Mouse (Mus musculus) spleen, embryonic (tissue): Measurements from ENCODE around the gene Cped1.

Source experiments
- CTCF ChIA-PET: fragments of 350-600 bp; sonication (Branson Sonifier 250); formaldehyde crosslinking; loops from one replicate; lab custom pipeline; 2022; lab: Charles Lee

Gene Cped1

DNA sequence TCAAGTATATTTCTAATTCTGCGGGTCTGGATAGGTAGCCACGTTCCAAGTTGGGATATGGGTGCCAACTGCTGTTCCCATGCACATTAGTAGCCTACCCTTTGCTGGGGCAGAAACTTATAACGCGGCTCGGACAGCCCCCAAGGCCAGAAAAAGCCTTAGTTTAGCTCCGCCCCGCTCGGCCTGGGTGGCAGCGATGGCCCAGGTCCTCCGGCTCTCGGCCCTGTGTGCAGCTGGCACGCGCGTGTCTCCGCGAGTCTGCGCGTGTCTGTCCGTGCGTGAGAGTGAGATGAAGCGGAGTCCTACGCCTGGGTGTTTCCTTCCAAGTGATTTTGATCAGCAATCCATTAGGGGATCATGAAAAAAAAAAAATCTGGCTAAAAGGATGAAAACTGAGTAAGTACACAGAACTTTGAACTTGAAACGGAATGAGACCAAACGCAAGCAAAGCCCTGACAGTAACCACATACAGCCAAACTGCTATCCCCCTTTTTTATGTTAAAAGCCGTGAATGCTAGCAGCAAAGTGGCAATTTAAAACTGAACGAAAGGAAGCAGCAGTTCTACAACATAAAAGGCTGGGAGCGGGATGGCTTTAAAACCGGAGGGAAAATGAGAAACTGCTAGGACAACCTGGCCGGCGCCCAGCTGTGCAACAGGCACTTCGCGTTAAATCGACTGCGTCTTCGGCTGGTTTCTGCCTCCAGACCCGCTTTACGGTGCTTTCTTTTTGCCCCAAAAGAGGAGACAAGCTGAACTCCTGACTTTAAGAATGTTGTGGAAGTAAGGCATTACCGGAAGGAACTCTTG, at the start of gene Cped1:
Cped1 (plus strand) TSS at position 185 of the 809 bp plus-strand sequence.
- CTCF ChIA-PET = no interaction called here

DNA sequence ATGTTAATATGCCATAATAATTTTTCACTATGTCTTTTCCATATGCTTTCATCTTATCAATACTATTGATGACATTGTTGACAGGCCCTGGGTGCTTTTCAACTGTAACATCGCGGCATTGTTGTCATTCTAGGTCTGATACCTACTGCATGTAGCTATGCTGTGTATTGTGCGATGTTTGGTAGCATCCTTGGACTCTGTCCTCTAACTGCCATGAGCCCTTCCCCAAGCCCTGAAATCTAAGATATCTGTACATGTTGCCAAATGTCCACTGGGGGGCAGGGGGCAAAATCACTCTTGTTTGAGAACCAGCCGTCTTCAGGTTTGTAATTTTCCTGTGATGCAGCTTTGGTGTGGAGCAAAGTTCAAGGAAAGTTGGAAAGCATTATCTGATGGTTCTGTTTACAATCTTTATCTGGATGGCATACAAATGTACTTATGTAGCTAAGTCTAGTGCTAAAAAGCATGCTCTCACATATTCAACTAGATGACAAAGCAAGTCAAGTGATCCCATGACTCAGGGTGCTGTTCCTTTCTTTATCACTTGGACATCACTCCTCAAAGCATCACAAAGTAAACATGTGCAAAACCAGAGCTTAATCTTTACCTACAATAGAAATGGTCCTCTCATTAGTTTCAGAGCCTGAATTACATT, 47.6 kb upstream of the Cped1 start:
- CTCF ChIA-PET = no interaction called here

DNA sequence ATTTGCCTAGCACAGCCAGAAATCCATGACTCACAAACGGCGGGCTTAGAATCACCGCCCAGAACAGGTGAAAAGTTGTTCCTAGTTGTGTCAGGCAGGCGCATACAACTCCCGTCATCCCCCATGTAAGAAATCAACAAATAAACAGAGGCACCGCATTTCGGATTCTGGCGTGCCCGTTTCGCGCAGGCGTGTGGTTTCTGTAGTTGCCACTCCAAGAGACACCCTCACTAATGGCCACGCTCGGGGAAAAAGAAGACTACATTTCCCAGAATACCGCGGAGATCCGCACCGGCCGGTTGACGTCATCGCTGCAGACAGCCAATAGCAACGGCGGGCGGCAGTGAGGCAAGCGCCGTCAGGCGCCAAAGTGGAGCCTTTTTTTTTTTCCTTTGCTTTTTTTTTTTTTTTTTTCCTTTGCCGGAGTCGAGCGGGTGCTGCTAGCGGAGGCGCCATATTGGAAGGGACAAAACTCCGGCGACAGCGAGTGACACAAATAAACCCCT, 36.4 kb upstream of the Cped1 start, which contains the start of gene Ing3:
Ing3 (plus strand) TSS at position 346 of the 506 bp plus-strand sequence.
- CTCF ChIA-PET = no interaction called here

DNA sequence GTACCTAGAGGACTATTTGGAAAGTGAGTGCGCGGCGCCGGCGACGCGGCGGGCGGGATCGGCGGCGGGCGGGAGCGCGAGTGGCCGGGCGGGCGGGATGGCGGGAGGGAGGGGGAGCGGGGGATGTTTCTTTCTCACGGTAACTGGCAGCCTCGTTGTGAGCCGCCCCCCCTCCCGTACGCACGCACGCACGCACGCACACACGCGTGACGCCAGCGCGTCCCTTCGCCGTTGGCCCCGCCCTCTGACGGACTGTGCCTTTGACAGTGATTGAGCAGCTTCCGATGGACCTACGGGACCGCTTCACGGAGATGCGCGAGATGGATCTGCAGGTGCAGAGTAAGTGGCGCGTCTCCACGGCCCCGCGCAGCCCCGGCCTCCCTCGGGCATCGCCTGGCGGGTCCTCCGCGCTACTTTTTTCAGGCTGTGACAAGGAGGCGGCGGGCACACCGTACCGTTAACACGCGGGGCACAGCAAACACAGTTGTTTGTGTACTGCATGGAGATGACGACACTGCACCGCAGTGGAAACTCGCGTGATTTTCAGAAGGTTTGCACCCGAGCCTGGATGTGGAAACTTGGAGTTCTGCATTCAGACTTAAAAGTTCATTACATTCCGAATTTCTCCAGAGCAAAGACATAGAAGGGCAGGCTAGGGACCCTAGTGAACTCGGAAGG, 35.8 kb upstream of the Cped1 start:
- CTCF ChIA-PET = interaction anchor here (0.6 kb wide), 1 partner anchor 433 kb away, joined by 7 read pairs; no protein-coding TSS in a partner anchor

DNA sequence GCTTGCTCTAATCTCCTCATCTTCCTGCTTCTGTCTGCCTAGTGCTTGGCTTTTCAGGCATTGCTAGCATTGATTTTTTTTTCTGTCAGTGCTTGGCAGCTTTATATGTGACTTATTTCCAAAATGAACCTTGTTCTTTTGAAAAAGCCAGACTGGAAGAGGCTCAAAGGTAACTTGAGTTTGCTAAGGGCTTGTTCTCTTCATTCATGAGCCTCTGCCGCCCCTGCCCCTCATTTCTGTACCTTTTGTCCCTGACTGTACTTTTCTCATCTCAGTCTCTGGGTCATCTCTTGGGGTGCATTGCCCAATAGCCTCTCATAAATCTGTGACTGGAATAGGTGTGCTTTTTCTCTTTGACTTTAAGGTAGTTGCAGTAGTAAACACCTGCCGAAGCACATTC, 35.0 kb upstream of the Cped1 start:
- CTCF ChIA-PET = no interaction called here

DNA sequence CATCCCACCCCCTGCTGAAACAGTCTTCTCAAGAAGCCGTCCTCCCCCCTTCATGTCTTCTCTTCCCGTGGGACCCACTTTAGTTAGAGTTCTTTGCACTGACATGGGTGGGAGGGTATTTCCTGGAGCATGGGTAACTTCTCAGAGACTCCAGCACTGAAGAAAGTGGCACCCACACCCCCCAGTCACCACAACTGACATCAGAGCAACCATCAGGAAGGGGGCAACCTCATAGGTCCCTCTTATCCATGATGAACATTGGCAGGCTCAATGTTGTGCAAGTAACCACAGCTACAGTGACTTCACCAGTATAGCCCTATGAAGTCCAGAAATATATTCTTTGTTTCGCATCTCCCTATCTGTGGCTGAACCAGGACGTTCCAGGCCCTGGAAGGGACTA, 30.2 kb upstream of the Cped1 start:
- CTCF ChIA-PET = no interaction called here

DNA sequence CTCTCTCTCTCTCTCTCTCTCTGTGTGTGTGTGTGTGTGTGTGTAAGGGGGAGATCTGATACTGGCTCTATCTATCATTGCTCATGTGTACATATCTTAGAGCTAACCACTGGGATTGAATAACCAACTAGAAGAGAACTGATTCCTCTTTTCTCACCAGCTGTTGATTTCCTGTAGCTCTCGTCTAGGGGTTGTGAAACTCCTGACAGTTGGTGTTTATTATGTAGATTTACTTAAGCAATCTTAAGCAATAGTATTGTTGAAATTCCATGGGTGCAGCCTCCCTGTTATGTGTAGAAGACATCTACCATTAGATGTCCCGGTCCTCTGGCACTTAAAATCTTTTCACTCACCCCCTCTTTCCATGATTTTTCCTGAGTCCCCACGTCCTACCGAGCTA, 26.8 kb upstream of the Cped1 start:
- CTCF ChIA-PET = interaction anchor here (0.7 kb wide), 1 partner anchor 131 kb away, joined by 3 read pairs; no protein-coding TSS in a partner anchor

DNA sequence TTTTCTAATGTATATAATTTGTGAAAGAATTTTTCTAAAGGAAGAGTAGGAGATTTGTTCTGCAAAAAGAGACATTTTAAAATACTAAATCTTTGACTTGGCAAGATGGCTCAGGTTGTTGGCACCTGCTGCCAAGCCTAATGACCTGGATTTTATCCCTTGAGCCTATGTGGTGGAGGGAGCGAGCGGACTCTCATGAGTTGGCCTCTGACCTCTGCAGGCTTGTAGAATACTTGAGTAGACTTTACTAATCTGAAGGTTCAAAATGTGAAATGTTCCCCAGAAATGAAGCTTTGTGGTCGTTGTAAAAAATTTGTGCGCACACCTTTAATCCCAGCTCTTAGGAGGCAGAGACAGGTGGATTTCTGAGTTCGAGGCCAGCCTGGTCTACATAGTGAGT, 25.8 kb upstream of the Cped1 start:
- CTCF ChIA-PET = no interaction called here

DNA sequence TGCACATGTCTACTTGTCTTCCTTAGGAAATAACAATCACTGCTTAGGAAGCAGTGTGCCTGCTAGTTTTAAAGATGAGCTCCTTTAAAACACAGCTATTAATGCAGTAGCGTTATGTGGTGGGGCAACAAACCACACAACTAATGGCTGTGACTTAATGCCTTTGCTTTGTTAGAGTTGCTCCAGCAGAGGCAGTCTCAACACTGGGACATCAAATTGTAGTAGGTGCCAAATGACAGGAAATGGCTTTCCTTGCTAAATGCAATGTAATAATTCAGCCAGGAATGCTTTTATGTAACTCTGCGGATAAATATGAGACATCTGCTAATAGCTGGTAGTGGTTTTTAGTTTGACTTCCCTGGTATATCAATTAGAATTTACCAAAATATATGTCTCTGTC, 8.2 kb upstream of the Cped1 start:
- CTCF ChIA-PET = interaction anchor here (0.7 to 1.4 kb wide), 2 partner anchors 21 to 26 kb away, joined by 3 to 10 read pairs; no protein-coding TSS in a partner anchor

DNA sequence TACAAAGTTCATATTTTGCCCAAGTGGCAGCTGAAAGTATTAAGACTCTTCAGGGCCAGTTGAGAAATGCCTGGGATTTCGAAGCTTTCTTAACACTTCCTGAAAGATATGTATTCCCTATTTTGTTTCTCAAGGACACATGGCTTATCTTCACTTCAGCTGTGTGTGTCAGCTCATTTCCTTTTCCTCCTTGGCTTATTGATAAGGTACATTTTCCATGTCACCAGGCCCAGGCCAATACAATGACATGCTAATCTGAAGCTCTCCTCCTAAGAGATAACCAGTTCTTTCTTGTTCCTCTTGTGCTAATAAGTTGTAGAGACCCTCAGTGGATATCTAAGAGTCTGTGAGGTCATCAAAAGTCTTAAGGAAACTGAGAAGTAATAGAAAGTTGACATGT, 4.6 kb upstream of the Cped1 start:
- CTCF ChIA-PET = no interaction called here

DNA sequence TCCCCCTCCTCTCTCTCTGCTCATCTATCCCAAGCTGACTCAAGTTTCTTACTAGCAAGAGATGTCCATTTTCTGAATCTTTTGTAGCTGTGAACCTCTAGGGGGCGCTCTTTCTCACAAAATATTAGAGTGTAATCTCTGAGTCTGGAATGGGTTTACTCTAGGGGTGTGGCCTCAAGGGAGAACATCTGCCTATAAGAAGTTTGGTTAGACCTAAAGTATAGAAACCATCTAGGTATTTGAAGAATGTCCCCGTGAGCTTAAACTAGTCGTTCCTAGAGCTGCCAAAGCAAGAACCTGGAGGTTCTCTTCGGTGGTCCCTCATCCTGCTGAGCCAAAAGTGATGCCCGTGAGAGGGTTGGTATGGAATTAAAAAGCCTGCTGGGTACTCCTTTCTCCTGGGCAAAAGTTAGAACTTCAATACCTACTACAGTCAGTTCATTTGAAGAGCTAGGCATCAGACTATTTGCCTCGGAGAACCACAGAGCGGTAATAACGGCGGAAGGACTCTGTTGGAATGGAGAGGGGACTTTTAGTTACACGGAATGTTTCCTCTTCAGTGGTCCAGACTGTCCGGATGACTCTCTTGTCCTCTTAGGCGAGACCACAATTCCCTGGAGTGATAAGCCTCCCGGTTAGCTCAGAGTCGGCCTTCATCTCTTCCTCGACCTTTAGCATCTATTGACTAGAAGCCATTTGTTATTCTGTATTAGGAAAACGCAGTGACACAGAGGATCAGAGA, 555 bp upstream of the Cped1 start:
- CTCF ChIA-PET = no interaction called here

DNA sequence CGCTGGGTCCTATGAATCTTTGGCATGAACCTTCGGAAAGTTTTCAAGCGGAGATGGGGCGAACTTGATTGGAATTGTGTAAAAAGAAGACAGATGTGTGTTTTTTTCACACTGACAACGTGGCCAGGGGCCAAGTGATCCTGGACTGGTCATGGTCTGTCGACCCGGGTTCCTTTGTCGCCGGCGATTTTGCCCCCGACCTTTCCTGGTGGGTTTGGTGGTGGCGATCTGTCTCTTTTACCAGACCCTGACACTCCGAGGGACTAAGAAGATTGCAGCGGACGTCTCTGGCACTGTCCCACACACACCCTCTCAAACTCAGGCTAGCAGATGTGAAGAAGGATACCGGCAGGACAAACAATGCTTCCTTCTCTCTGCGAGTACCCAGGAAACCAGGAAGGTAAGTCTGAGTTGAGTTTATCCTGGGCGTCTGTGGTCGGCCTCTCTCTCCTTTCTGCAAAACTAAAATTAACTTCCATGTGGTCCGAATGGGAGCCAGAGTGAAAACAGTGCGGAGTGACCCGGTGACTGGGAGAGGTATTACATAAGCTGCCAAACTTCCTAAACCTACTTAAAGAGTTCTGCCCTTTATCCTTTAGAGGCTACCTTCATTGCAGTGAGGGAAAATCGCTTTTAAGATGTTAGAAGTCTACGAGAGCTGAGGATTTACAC, 1.1 kb downstream of the Cped1 start:
- CTCF ChIA-PET = no interaction called here

DNA sequence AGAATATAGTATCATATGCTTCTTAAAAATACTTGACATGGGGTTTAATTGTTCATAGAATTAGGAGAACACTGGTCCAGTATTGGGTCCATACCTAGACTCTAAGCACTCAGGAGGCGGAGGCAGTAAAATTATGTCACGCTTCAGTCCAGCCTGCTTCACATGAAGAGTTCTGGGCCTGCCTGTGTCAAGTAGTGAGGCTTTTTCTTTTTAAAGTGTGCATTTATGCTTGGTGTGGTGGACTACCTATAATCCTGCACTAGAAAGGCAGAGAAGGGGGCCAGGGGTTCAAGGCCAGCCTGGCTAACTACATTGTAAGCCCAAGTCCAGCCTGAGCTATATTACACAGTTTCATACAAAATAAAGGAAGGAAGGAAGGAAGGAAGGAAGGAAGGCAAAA, 1.8 kb downstream of the Cped1 start:
- CTCF ChIA-PET = no interaction called here

DNA sequence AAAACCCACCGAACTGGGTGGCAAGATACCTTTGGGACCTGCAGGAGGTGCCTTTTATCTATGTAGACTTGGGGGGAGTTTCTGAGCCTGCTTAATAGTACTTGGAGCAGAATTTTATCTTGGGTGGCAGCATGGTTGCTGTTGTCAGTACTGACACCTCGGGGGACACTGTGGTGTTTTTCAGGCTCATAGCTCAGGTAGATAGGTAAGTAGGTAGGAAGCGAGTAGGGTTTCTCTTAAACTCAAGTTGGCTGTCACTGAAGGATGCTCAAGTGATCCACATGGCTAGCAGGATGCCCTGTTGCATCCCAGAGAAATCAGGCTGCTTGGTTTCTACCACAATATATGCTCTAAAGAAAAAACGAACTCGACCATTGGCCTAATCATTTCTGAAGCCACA, 2.6 kb downstream of the Cped1 start:
- CTCF ChIA-PET = interaction anchor here (0.6 kb wide), 2 partner anchors 46 to 165 kb away, joined by 7 to 15 read pairs; no protein-coding TSS in a partner anchor

DNA sequence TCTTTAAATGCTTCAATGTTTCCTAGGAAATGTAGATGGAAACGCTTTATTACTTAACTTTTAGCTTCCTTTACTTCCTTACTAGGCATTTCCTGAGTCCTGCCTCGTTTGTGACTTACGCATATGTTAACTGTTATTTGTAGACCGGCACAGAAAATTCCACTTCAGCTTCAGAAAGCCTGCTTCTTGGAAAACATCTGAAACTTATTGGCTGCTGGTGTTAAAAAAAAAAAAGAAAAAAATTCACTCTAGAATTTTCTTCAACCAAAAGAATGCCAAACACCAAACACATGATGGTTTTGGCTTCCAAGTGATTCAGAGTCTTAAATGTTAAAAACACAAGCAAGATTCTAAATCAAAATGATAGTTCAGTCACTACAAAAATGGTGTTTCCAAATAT, 3.4 kb downstream of the Cped1 start:
- CTCF ChIA-PET = interaction anchor here (0.6 kb wide), 1 partner anchor 46 kb away, joined by 15 read pairs; no protein-coding TSS in a partner anchor

DNA sequence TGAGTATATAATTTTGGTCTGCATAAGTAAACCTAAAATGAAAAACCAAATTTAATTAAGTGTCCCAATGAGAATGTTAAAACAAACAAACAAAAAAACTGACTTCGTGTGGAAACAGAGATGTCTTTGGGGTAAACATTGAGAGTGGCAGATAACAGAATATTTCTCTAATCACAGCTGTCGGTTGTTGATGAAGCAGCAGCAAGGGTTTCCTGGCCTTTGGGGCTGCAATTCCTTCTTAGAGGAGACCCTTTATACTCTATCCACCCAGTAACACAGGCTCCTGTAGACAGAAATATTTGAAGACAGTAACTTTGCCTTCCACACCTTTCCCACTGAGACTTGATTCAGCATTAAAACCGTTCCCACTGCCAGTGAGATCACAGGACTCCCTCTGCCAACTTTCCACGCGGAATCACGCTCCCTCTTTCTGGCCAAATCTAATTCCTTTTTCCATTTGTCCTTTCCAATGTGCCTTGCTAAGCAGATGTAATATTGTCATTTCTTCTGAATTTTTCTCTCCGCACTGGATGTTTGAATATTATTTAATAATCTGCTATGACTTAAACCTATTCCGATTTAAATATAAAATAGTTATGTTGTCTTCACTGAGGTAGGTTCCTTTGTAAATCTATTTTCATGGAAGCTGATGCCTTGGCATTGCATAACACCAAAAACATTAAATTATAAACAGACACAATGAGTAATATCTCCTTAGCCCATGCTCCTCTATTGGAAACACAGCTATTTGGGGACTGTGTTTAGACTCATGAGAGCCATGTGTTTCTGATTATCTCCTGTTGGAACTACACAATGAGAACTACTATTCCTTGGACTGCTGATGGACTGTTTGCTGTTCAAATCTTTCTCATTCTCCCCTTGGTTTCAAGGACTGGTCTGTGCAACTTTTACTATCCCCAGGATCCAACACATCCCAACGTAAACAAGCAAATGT, 4.7 kb downstream of the Cped1 start:
- CTCF ChIA-PET = no interaction called here

DNA sequence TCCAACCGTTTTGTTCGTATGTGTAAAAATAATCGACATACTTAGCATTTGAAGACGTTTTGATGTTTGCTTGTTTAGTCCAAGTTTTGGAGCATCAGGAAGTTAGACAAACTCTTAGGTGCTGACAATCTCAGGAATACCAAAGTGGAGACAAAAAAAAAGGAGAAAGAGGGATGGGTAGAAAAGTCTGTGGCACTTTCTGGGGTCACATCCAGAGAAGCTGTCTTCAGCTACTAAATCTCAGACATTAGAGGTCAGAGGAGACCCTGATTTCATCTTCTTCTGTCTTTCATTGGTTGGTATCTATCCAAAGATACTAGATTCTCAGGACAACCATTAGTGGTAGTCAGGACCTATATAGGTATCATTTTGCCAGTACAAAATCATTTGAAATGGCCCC, 5.4 kb downstream of the Cped1 start:
- CTCF ChIA-PET = no interaction called here

DNA sequence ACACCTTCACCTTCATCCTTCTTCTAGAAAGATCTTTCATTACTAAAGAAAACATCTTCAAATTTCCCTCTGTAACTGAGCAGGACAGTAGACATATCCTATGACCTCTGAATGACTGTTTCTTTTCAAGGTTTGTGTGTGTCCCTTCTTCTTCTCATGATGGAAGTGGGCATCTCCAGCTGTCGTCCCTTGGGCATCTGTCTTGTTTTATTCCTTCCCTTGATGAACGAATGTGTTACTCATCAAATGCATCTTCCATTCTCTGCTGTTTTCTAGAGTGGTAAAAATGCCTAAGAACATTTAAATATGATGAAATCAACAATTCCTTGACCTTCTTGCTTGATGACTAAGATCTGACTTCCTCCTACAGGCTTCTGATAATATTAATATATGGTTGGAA, 7.4 kb downstream of the Cped1 start:
- CTCF ChIA-PET = no interaction called here

DNA sequence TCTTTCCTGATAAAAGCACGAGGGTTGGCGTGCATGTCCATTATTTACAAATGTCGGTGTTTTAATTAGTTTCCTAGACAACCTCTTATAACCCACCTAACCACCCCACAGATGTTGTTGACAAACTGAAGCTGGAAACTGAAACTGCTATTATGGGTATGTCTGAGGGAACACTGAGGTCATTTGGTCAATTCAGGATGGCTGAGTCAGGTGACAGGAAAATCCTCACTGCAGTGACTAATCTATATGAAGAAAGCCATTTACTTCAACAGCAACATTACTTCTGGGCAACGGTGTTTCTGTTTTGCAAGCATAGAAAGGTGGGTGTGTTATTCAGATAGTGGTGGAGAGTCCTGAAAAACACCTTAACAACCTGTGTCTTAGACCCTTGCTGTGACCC, 12.4 kb downstream of the Cped1 start:
- CTCF ChIA-PET = no interaction called here
